Mouse (Mus musculus) kidney, adult 2 months (tissue): ENCODE results near the gene Hoxa5.

ENCODE experiments used
- CTCF ChIP-seq: fragments of 200-500 bp; conservative IDR thresholded peaks from 2 replicates; pipeline ENCODE4 v1.5.1; 2011; ENCODE audit warnings: low read depth, mild to moderate bottlenecking, control low read depth, low read length, moderate library complexity, mixed read lengths; ENCODE audit not compliant: insufficient read depth, insufficient read length
- POLR2A ChIP-seq: fragments of 200-500 bp; IDR thresholded peaks from one replicate; pipeline ENCODE4 v1.6.1; 2011; ENCODE audit warnings: low read depth, low read length, control low read depth

DNA sequence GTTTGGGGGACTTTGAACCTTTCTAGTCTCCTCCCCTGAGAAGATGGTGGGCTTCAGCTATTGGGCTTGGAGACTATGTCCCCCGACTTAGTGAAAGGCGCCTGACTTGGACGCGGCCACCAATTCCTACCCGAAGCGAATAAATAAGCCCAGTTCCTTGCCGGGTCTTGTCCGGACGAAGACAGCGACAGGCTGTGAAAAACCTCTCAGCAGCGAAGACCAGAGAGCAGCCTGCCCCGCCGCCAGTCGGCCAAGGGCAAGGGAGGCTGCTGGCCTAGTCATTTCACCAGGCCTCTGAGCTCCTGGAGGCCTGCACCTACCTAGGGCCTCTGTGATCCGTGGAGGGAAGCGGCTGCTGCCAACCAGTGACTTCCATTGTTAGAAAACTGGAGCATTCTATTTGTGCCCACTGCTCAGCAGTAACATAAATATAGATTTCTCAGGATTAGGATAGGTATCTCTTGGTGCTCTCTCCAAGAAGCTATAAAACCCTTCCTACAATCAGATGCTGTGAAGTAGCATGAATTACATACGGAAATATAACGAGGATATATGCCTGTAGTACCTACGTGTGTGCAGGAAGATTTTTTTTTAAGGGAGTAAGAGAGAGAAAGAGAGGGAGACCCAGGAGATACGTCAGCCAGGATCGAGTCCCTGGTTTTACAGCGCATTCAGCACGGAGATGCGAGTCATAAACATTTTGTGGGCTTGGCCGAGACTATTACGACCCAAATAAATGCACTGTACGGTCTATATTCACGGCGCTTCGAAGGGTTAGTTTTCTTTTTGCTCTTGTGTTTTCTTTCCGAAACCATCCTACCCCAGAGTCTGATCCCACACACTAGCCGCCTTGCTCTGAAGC, 15.8 kb upstream of the Hoxa5 start:
- no peak for TF ChIP-seq CTCF
- no peak for TF ChIP-seq POLR2A
